Mouse (Mus musculus) Patski (cell line): ENCODE measurements around the gene Gm28557. TPM values are rescaled to one million over a fixed set of nuclear protein-coding genes. Genes with fewer than 3 reads are reported as not detected.
"Not testable (repeated sequence)": the region's sequence is repeated elsewhere in the genome, so short reads cannot be mapped to it uniquely, and the experiment has no call there.

ENCODE experiments used
- ATAC-seq: fragments of 100-300 bp; one replicate; pipeline ENCODE4 v1.8.0; 2021
- CTCF ChIA-PET: fragments of 350-600 bp; sonication (Branson Sonifier 250); formaldehyde crosslinking; loops from one replicate; lab custom pipeline; 2022; ENCODE audit warnings: inconsistent platforms; lab: Charles Lee
- POLR2A ChIA-PET: fragments of 350-600 bp; sonication (Branson Sonifier 250); formaldehyde crosslinking; loops from one replicate; lab custom pipeline; 2022; ENCODE audit warnings: antibody characterized with exemption, inconsistent platforms; lab: Charles Lee
- DNase-seq: peaks from one replicate; pipeline ENCODE4 v3.0.0-alpha.2; 2011; ENCODE audit warnings: low read depth, low spot score
- H3K27me3 ChIP-seq: fragments of 371-371 bp; one replicate; pipeline ENCODE4 v1.5.1; 2021
- CTCF ChIP-seq: fragments of 100-300 bp; IDR thresholded peaks from one replicate; pipeline ENCODE4 v1.5.1; 2021
- in situ Hi-C: fragments of 300-500 bp; cut with MboI; formaldehyde crosslinking; loops from 3 replicates; pipeline ENCODE4 v1.11.1; 2018; ENCODE audit warnings: low pct_unique_long_range_greater_than_20kb, mixed read lengths
- polyA plus RNA-seq: library from polyadenylated mRNA; unstranded; gene quantifications from one replicate; pipeline ENCODE4 v1.2.3, GENCODE M21; 2021

Gm28557 gene
- polyA plus RNA-seq = 3.6 TPM

- ATAC-seq = peak; percentile 96
- peak; percentile 95 for DNase-seq
- in situ Hi-C loops = loop anchor here (10.0 kb wide), 1 partner anchor 104 kb away; no protein-coding TSS in a partner anchor
These were observed at the start of gene Gm28557 for GRCm38 (mm10) chr13:67108194-67108820. TSS of gene Gm28557 (minus strand) at chr13:67108604.

GRCm38 (mm10) chr13:67128038-67128721 is 19.8 kb upstream of the Gm28557 start:
- ChIA-PET CTCF (interaction anchor here (1.3 to 4.1 kb wide), 4 partner anchors 9 to 178 kb away, joined by 4 to 17 read pairs (median 6); partner anchors contain the start of genes Gm28557 and Zfp457), POLR2A (interaction anchor here (0.7 kb wide), 1 partner anchor 178 kb away, joined by 3 read pairs; the partner anchor contains the start of gene Zfp457)
- H3K27me3 ChIP-seq = no peaks in the 10 kb centered on the region
- ATAC-seq (peak; percentile 96), DNase-seq (peak; percentile 41)
- TF ChIP-seq CTCF = peak; percentile 40
- in situ Hi-C loops = loop anchor here (5.0 kb wide), 1 partner anchor 179 kb away; the partner anchor contains the start of gene Zfp457

More at GRCm38 (mm10) chr13:67108194-67108820, at the start of gene Gm28557:
- ChIA-PET CTCF (interaction anchor here (1.0 to 2.9 kb wide), 7 partner anchors 8 to 42 kb away, joined by 3 to 17 read pairs (median 5); no protein-coding TSS in a partner anchor), POLR2A (interaction anchor here (1.2 kb wide), 1 partner anchor 175 kb away, joined by 3 read pairs; no protein-coding TSS in a partner anchor)
- TF ChIP-seq CTCF = peak; percentile 91
- H3K27me3 ChIP-seq = no peaks in the 10 kb centered on the region

- POLR2A ChIA-PET, ATAC-seq, DNase-seq, H3K27me3 ChIP-seq: not testable (repeated sequence)
- CTCF ChIA-PET = interaction anchor here (1.3 to 4.1 kb wide), 3 partner anchors 8 to 19 kb away, joined by 4 to 17 read pairs (median 6); partner anchors contain the start of gene Gm28557
- in situ Hi-C loops = loop anchor here (5.0 kb wide), 1 partner anchor 180 kb away; the partner anchor contains the start of gene Zfp457
These were observed 19.1 kb upstream of the Gm28557 start for GRCm38 (mm10) chr13:67127507-67127906.

- no peak for TF ChIP-seq CTCF
- ChIA-PET CTCF (no interaction called here), POLR2A (no interaction called here)
- peaks cover 4% of the 10 kb centered on the region for H3K27me3 ChIP-seq
- in situ Hi-C loops = no loop called here
- ATAC-seq = no peak
- no peak for DNase-seq
These were observed 16.1 kb upstream of the Gm28557 start for GRCm38 (mm10) chr13:67124460-67124859.

- POLR2A ChIA-PET, DNase-seq, in situ Hi-C loops, CTCF ChIA-PET, H3K27me3 ChIP-seq, ATAC-seq: not testable (repeated sequence)
These were observed 13.0 kb upstream of the Gm28557 start, which contains the start of gene Zfp759 for GRCm38 (mm10) chr13:67121360-67121759. TSS of gene Zfp759 (plus strand) at chr13:67121660.

- DNase-seq, CTCF ChIA-PET, POLR2A ChIA-PET: not testable (repeated sequence)
These were observed 7.8 kb upstream of the Gm28557 start, which contains the start of gene Rslcan18 for GRCm38 (mm10) chr13:67116163-67116562. TSS of gene Rslcan18 (minus strand) at chr13:67116263.

GRCm38 (mm10) chr13:67113287-67113686 is 4.9 kb upstream of the Gm28557 start:
- ChIA-PET POLR2A (no interaction called here), CTCF (interaction anchor here (1.9 kb wide), 1 partner anchor 15 kb away, joined by 6 read pairs; no protein-coding TSS in a partner anchor)
- no peaks in the 10 kb centered on the region for H3K27me3 ChIP-seq
- in situ Hi-C loops = no loop called here
- ATAC-seq (no peak), DNase-seq (no peak)
- no peak for TF ChIP-seq CTCF

More at GRCm38 (mm10) chr13:67116163-67116562, 7.8 kb upstream of the Gm28557 start, which contains the start of gene Rslcan18:
- in situ Hi-C loops, H3K27me3 ChIP-seq, ATAC-seq: not testable (repeated sequence)

GRCm38 (mm10) chr13:67112096-67112495 is 3.7 kb upstream of the Gm28557 start:
- POLR2A ChIA-PET = interaction anchor here (0.7 kb wide), 1 partner anchor 32 kb away, joined by 3 read pairs; no protein-coding TSS in a partner anchor
- DNase-seq = no peak
- in situ Hi-C loops = no loop called here

GRCm38 (mm10) chr13:67108821-67109206 is 410 bp upstream of the Gm28557 start:
- ChIA-PET CTCF (interaction anchor here (0.7 to 2.9 kb wide), 8 partner anchors 8 to 42 kb away, joined by 3 to 17 read pairs (median 4); no protein-coding TSS in a partner anchor), POLR2A (interaction anchor here (1.2 kb wide), 1 partner anchor 174 kb away, joined by 3 read pairs; no protein-coding TSS in a partner anchor)
- in situ Hi-C loops = loop anchor here (10.0 kb wide), 1 partner anchor 104 kb away; no protein-coding TSS in a partner anchor
- H3K27me3 ChIP-seq = no peaks in the 10 kb centered on the region
- DNase-seq (no peak), ATAC-seq (peak; percentile 75)
- TF ChIP-seq CTCF = peak; percentile 72

More at GRCm38 (mm10) chr13:67112096-67112495, 3.7 kb upstream of the Gm28557 start:
- no peaks in the 10 kb centered on the region for H3K27me3 ChIP-seq
- no peak for TF ChIP-seq CTCF
- CTCF ChIA-PET = interaction anchor here (0.5 to 1.9 kb wide), 3 partner anchors 11 to 377 kb away, joined by 3 to 6 read pairs (median 3); no protein-coding TSS in a partner anchor
- no peak for ATAC-seq

- no peak for DNase-seq
- ChIA-PET POLR2A (interaction anchor here (0.7 kb wide), 1 partner anchor 29 kb away, joined by 3 read pairs; no protein-coding TSS in a partner anchor), CTCF (interaction anchor here (2.3 to 2.9 kb wide), 2 partner anchors 21 to 24 kb away, joined by 8 to 17 read pairs; no protein-coding TSS in a partner anchor)
- ATAC-seq = no peak
- TF ChIP-seq CTCF = no peak
- H3K27me3 ChIP-seq = no peaks in the 10 kb centered on the region
- in situ Hi-C loops = loop anchor here (10.0 kb wide), 1 partner anchor 103 kb away; no protein-coding TSS in a partner anchor
These were observed 723 bp downstream of the Gm28557 start for GRCm38 (mm10) chr13:67107681-67108080.
